Mouse (Mus musculus): ENCODE results near the gene Fam20a.

DNA sequence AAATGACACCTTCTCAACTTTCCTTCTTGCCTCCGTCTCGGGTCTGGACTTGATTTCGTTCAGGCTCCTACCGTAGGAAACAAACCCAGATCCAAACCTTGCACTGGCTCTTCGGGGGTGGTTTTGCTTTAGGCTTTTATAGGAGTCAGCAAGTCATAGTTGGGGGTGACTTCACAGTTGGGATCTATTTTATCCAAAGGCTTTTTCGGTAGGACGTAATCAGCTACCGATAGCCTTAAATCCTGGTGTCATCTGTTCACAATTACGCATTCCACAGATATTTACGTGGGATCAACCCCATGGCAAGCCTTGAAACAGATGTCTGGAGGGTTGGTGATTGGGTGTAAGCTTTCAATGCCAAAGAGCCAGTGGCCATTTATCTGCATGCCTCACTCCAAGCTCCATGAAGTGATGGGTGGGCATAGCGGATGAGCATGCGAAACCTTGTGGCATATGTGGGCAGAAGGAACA, 6.7 kb downstream of the Fam20a start:
- no peak for TF ChIP-seq CTCF (IDR thresholded peaks at IDR 0.05; ENCODE audit: extremely low read depth, insufficient read length, insufficient replicate concordance, low read depth, low read length)
- no peak for TF ChIP-seq POLR2A (IDR thresholded peaks at IDR 0.05; ENCODE audit: low read depth, low read length)

All from small intestine, adult 2 months (tissue).